Mouse (Mus musculus) testis, adult 2 months (tissue): ENCODE results near the gene Cyp3a13. TPM values are rescaled to one million over a fixed set of nuclear protein-coding genes. Genes with fewer than 3 reads are reported as not detected.
"Not testable (repeated sequence)": the region's sequence is repeated elsewhere in the genome, so short reads cannot be mapped to it uniquely, and the experiment has no call there.

Experiments used
- H3K27ac ChIP-seq: fragments of 200-500 bp; 2 replicates; pipeline ENCODE4 v1.5.1; 2012; ENCODE audit warnings: low read depth, low read length; ENCODE audit not compliant: control insufficient read depth, insufficient read depth
- H3K27me3 ChIP-seq: fragments of 200-500 bp; 2 replicates; pipeline ENCODE4 v1.6.1; 2012; ENCODE audit warnings: mild to moderate bottlenecking, low read length, moderate library complexity; ENCODE audit not compliant: control insufficient read depth, insufficient read depth
- H3K36me3 ChIP-seq: fragments of 200-500 bp; 2 replicates; pipeline ENCODE4 v1.6.1; 2012; ENCODE audit warnings: mild to moderate bottlenecking, low read length; ENCODE audit not compliant: control insufficient read depth, insufficient read depth
- H3K4me1 ChIP-seq: fragments of 200-500 bp; 2 replicates; pipeline ENCODE4 v1.6.1; 2012; ENCODE audit warnings: low read length; ENCODE audit not compliant: control insufficient read depth, insufficient read depth
- H3K4me3 ChIP-seq: fragments of 200-500 bp; 2 replicates; pipeline ENCODE4 v1.5.1; 2012; ENCODE audit warnings: low read depth, mild to moderate bottlenecking, low read length, moderate library complexity, mixed read lengths; ENCODE audit not compliant: control insufficient read depth
- CTCF ChIP-seq: fragments of 200-500 bp; IDR thresholded peaks from 2 replicates; pipeline ENCODE4 v1.5.1; 2012; ENCODE audit warnings: low read depth, mild to moderate bottlenecking, inconsistent platforms, low read length, moderate library complexity; ENCODE audit not compliant: control insufficient read depth, insufficient read depth, insufficient replicate concordance
- POLR2A ChIP-seq: fragments of 200-500 bp; IDR thresholded peaks from 2 replicates; pipeline ENCODE4 v1.6.1; 2012; ENCODE audit warnings: low read depth, mild to moderate bottlenecking, inconsistent platforms, low read length, moderate library complexity; ENCODE audit not compliant: control insufficient read depth
- polyA plus RNA-seq: library from polyadenylated mRNA; depleted of rRNA; stranded (reverse); fragments of >200 nt; gene quantifications from 2 replicates; pipeline ENCODE4 v1.2.3, GENCODE M21; 2012

The Cyp3a13 gene
- polyA plus RNA-seq, 1 experiment, result not detected

DNA sequence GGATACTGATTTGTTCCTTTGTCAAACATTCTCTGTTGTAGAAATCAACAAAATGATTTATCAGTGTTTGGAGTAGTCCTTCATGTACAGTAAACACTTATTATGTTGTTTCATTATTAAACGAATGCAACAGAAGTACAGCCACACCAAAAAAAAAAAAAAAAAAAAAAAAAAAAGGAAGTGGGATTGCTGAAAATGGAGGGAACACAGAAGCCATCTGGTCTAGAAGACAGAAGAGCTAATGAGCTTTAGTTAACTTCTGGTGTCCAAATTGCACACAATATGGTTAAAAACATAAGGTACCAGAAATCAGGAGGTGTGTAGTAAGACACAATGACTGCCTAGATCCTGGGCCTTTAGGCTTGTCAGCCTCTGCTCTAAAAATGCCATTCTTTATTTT lies 23.6 kb downstream of the Cyp3a13 start:
- TF ChIP-seq CTCF, result no peak
- no peak for TF ChIP-seq POLR2A

GRCm38 (mm10) chr5:137892954-137893353 lies 28.5 kb downstream of the Cyp3a13 start:
- no peak for TF ChIP-seq POLR2A
- TF ChIP-seq CTCF, result no peak
- H3K4me1 ChIP-seq, result no peaks in the 10 kb centered on the region
- no peak overlapping the region for H3K4me3 ChIP-seq
- no peaks in the 10 kb centered on the region for H3K27me3 ChIP-seq
- H3K36me3 ChIP-seq, result no peaks in the 10 kb centered on the region
- H3K27ac ChIP-seq, result no peak overlapping the region

More for the DNA sequence above, 23.6 kb downstream of the Cyp3a13 start:
- no peak overlapping the region for H3K27ac ChIP-seq
- H3K4me1 ChIP-seq, result no peaks in the 10 kb centered on the region
- no peaks in the 10 kb centered on the region for H3K36me3 ChIP-seq
- H3K27me3 ChIP-seq, result no peaks in the 10 kb centered on the region
- H3K4me3 ChIP-seq, result no peak overlapping the region

DNA sequence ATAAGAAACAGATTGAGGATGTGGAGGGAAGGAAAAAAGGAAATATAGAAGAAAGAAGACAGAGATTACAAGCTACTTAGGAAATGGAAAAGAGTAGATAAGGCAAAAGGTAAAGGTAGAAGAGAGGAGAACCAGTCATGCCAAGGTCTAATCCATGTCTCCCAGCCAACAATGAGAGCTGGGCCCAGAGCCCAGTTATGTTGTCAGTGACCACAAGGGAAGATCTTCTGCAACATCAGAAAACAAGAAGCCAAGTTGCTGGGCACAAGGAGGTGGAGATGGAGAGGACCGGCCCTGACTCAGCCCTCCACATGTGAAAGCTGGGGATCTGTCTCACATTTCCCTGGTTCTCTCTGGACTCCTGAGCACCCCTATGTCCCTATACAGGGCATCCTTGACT lies 33.8 kb downstream of the Cyp3a13 start:
- TF ChIP-seq CTCF, result no peak
- TF ChIP-seq POLR2A, result no peak
- H3K4me1 ChIP-seq, result no peaks in the 10 kb centered on the region
- no peaks in the 10 kb centered on the region for H3K36me3 ChIP-seq
- no peak overlapping the region for H3K27ac ChIP-seq
- H3K4me3 ChIP-seq, result no peak overlapping the region
- H3K27me3 ChIP-seq, result no peaks in the 10 kb centered on the region

DNA sequence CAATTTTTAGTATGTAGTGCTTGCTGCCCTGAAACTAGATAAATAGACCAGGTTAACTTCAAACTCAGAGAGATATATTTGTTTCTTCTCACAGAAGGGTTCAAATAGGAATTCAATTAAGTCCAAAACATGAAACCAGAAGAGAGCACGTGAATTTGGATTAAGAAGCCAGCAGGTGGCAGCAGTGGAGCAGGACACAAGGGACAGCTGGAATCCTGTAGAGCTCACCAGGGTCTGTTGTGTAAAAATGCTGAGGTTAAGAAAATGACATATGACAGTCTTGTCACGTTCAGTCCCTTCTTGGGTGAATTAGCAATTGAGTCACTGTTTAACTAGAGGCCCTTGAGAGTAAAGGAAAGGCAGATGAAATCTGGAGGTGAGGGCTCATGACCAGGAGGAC lies 35.5 kb downstream of the Cyp3a13 start:
- H3K27me3 ChIP-seq, result no peaks in the 10 kb centered on the region
- TF ChIP-seq POLR2A (no peak), CTCF (no peak)
- H3K4me3 ChIP-seq, result no peak overlapping the region
- no peaks in the 10 kb centered on the region for H3K36me3 ChIP-seq
- H3K27ac ChIP-seq, result no peak overlapping the region
- no peaks in the 10 kb centered on the region for H3K4me1 ChIP-seq

DNA sequence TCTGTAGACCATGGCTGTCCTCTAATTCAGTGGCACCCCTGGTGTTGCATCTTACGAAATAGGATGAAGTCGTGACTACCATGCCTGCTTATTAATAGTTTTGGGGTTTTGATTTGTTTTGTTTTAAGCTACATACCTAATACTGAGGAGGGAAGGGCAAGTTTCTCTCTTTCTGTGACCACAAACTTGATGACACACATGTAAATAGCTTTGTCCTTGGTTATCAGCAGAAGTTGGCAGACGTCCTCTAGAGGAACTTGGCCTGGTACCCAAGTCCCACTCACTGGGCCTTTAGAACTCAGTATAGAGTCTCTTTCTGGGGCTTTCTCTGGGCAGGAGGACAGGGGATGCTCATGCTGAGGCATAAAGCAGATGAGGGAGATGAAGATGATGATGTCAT lies 38.1 kb downstream of the Cyp3a13 start:
- Histone ChIP-seq H3K4me1 (no peaks in the 10 kb centered on the region), H3K36me3 (no peaks in the 10 kb centered on the region), H3K27ac (no peak overlapping the region), H3K4me3 (no peak overlapping the region), H3K27me3 (no peaks in the 10 kb centered on the region)
- TF ChIP-seq POLR2A, result no peak
- TF ChIP-seq CTCF, result no peak

- no peak overlapping the region for H3K4me3 ChIP-seq
These were observed 38.5 kb downstream of the Cyp3a13 start for GRCm38 (mm10) chr5:137882922-137883321.

DNA sequence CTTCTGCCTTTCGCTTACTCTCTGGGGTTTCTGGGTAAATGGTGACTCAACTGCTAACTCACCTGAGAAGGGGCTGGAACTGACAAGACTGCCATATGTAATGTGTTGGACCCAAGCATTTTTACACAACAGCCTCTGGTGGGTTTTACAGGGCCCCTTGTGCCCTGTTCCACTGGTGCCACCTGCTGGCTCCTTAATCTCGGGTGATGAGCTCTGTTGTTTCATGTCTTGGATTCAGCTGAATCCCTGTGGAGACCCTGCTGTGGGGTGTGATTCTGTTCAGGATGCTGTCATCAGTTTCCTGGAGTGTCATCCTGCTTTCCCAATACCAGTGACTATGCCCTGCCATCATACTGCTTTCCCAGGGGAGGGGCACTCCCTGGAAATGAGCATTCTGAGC lies 43.6 kb downstream of the Cyp3a13 start:
- no peaks in the 10 kb centered on the region for H3K36me3 ChIP-seq
- no peaks in the 10 kb centered on the region for H3K27me3 ChIP-seq
- no peaks in the 10 kb centered on the region for H3K4me1 ChIP-seq
- TF ChIP-seq CTCF, result no peak
- TF ChIP-seq POLR2A, result no peak
- H3K4me3 ChIP-seq, result no peak overlapping the region
- no peak overlapping the region for H3K27ac ChIP-seq

More at GRCm38 (mm10) chr5:137882922-137883321, 38.5 kb downstream of the Cyp3a13 start:
- H3K27me3 ChIP-seq, result no peaks in the 10 kb centered on the region
- no peak for TF ChIP-seq CTCF
- no peak overlapping the region for H3K27ac ChIP-seq
- no peaks in the 10 kb centered on the region for H3K4me1 ChIP-seq
- no peaks in the 10 kb centered on the region for H3K36me3 ChIP-seq

DNA sequence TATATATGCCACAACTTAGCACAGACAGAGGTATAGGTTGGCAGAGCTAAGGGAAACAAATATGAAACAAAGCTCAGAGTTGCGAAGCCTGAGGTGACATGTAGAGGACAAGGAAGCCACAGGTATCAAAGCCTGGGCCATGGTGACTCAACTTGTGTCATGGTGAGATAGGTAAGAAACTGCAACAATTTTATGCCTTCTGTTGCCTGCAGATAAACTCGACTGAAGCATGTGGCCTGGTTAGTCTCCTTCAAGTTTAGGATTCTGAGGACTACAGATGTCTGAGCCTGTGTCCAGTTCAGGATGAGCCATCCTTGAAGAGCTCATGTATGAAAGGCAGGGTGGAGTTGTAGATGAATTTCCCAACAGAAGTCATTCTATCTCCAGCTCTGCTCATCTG lies 46.4 kb downstream of the Cyp3a13 start:
- Histone ChIP-seq H3K27me3 (no peaks in the 10 kb centered on the region), H3K4me1 (no peaks in the 10 kb centered on the region), H3K27ac (no peak overlapping the region), H3K36me3 (no peaks in the 10 kb centered on the region), H3K4me3 (no peak overlapping the region)
- TF ChIP-seq POLR2A (no peak), CTCF (no peak)

DNA sequence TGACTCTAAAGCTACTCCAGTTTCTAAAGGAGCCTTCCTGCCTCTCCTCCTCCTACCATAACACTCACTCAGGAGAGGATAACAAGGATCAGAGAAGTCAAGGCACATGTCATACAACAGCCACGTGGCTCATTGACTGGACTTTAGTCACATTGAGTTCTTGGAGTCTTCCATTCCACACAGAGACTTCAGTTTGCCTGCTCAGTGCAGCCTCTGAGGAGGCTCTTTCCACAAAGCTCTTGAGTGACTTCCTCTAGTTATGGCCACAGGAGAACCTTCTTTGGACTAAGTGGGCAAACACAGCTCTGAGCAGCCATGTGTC lies 49.1 kb downstream of the Cyp3a13 start:
- not testable (repeated sequence) for H3K27ac ChIP-seq, H3K27me3 ChIP-seq, H3K4me3 ChIP-seq, H3K36me3 ChIP-seq, H3K4me1 ChIP-seq

DNA sequence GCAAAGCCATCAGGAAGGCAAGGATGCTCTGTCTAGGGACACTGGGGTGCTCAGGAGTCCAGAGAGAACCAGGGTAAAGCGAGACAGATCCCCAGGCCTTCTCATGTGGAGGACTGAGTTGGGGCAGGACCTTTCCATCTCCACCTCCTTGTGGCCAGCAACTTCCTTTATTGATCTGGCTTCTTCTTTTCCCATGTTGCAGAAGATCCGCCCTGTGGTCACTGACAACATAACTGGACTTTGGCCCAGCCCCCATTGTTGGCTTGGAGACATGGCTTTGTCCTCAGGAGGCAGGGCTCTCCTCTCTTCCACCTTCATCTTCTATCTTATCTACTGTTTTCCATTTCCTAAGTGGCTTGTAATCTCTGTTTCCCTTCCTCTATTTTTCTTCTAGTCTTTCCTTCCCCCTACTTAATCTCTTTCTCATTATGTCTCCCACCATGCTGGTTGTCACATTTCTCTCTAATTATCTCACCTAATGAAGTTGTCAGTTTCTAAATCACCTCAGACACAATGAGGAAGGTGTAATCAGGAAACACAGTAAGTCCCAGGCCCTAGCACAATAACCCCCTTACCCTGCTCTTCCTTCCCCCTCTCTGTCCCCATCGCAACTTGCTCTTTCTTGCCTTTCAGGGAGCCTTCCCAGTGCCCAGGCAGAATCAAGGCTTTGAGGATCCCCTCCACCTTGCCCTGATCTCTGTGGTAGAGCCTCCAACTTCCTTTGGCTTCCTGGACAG lies 49.6 kb downstream of the Cyp3a13 start, which contains the start of gene Pilrb2:
Gene Pilrb2 (minus strand): TSS at position 172 of the 737 bp plus-strand sequence.
- H3K27ac ChIP-seq, result not testable (repeated sequence)

More for the DNA sequence above, 49.6 kb downstream of the Cyp3a13 start, which contains the start of gene Pilrb2:
- not testable (repeated sequence) for H3K36me3 ChIP-seq, H3K27me3 ChIP-seq, H3K4me1 ChIP-seq, H3K4me3 ChIP-seq
